Mouse (Mus musculus) left cerebral cortex, postnatal 14 days (tissue): Measurements from ENCODE around the gene Eif4e2. TPM values are rescaled to one million over a fixed set of nuclear protein-coding genes. Genes with fewer than 3 reads are reported as not detected.
A peak's percentile ranks its signal among the peaks of the same experiment; 100 is the strongest.

Source experiments
- DNase-seq, 2 experiments: peaks; one replicate each; pipeline ENCODE4 v3.0.0; 2021 to 2022; ENCODE audit warnings: low spot score in 2 of 2, mixed read lengths in 1 of 2
- intact Hi-C: fragments of 180-260 bp; cut with DNase I; formaldehyde crosslinking; loops from one replicate; pipeline ENCODE4 v1.15.1; 2025
- total RNA-seq, 2 experiments: library from RNA; stranded (reverse); gene quantifications; 2 replicates each; pipeline ENCODE4 v1.2.3; 2021

Eif4e2 gene
- total RNA-seq, 2 experiments from 2014 or later: 72.7 to 75.0 TPM

DNA sequence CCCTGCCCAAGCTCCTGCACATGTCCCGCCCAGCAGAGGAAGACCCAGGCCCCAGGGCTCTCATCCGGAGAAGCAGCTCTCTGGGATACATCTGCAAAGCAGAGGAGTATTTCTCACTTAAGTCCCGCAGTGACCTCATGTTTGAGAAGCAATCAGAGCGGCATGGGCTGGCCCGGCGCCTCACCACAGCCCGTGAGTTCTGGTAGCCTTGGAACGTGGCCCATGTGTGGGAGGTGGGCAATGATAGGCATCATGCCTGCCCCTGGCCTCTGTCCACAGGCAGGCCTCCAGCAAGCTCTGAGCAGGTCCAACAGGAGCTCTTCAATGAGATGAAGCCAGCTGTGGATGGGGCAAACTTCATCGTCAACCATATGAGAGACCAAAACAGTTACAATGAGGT is 16.4 kb upstream of the Eif4e2 start:
- intact Hi-C loops: no loop called here
- DNase-seq: no peak

DNA sequence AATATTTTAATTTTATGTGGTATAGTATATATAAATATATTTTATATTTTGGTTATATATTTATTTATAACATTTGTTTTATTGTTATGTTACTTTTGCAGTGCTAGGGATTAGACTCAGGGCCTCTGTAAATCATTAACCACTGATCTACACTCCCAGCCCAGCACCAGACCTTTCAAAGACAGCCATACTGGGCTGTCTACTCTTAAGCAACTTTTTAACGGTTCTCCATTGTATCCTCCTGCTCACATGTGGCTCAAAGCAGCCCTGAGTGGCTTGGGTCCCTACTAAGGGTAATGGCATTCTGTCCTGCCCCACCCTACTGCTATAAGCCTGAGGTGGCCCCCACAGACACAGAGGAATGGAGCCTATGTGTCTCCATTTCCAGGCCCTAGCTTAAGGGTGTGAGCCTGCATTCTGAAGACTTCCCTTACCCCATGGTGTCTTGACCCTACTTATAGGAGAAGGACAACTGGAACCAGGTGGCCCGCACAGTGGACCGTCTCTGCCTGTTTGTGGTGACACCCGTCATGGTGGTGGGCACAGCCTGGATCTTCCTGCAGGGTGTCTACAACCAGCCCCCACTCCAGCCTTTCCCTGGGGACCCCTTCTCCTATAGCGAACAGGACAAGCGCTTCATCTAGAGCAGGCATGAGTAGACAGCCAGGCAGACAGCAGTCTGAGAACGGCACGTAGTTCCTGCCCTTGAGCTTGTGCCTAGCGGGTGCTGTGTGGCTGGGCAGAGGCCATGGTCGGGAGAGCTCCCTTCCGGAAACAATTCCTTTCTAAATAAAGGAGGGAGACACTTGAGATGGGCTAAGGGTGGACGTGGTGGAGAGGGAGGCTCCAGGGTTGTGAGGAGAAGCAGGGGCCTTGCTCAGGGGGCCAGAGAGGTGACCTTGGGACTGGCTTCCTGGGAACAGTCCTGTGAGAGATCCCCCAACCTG is 15.3 kb upstream of the Eif4e2 start:
- no peak for DNase-seq
- intact Hi-C loops: no loop called here

DNA sequence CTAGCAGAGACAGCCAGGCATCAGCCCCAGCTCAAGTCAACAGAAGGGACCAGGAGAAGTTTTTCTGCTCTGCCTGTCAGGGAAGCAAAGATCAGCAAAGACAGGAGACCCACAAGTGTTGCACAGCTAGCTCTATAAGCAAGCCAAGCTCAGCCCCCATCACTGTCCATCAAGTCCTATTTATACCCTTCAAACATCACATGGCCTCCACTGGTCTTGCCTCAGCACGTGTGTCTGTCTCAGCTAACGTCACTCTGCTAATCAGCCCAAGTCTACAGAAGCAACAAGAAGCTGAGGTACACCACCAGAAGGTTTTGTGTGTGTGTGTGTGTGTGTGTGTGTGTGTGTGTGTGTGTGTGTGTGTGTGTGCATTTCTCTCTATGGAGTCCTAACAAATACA is 12.9 kb upstream of the Eif4e2 start:
- DNase-seq: no peak
- intact Hi-C loops: no loop called here

DNA sequence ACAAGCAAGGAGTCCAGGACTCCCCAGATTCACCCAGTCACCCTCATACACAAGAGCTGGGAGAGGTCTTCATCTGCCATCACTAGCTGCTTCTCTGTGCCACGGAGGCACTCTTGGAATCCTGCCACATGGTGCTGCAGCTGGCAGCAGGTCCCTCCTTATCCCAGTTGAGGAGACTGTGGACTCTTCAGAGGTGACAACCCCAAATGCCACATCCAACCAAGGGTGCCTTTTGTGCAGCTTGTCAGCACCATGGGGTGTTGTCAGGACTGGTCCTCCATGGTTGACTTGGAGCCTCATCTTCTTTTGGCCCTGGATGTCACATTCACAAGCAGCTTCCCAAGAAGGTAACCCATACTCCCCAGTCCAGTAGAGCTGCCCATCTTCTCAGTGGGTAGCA is 11.9 kb upstream of the Eif4e2 start:
- intact Hi-C loops: no loop called here
- no peak for DNase-seq

- intact Hi-C loops: no loop called here
- no peak for DNase-seq
These were observed 9.9 kb upstream of the Eif4e2 start for GRCm38 (mm10) chr1:87203779-87204178.

- DNase-seq: no peak
- intact Hi-C loops: no loop called here
These were observed 9.2 kb upstream of the Eif4e2 start, which contains the start of gene Chrng for GRCm38 (mm10) chr1:87204465-87204864. Chrng (plus strand) TSS chr1:87204657.

DNA sequence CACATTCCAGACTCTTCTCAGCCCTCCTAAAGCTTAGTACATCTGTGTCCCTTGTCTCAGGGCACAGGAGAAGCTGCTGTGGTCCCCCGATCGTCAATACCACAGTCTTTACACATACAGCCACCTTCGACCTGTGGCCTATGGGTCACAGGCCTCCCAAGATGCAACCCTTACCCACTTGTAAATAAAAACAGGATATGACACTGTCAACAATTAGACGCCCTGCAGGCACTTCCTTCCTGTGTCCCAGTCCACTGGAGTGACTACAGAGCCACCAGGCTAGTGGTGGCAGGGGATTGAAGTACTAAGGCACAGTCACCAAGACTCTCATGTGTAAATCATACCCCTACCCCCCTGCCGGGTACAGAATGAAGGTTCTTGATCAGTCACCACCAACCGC is 8.7 kb upstream of the Eif4e2 start:
- intact Hi-C loops: no loop called here
- DNase-seq: no peak

DNA sequence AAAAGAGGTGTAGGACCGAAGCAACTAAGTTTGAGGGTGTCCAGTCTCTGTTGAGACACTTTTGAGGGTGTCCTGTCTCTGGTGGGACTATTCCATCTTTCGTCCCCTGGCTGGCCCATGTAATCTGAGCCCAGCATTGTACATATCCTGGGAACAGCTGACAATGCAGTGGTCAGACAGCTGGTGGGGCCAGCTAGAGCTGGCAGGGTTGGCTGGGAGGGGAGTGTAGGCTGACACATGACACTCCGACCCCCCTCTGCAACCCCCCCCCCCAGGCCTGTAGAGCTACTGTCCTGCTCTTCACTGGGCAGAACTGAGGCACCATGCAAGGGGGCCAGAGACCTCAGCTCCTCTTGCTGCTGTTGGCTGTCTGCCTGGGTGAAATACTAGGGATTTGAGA is 8.2 kb upstream of the Eif4e2 start:
- DNase-seq: no peak
- intact Hi-C loops: no loop called here

DNA sequence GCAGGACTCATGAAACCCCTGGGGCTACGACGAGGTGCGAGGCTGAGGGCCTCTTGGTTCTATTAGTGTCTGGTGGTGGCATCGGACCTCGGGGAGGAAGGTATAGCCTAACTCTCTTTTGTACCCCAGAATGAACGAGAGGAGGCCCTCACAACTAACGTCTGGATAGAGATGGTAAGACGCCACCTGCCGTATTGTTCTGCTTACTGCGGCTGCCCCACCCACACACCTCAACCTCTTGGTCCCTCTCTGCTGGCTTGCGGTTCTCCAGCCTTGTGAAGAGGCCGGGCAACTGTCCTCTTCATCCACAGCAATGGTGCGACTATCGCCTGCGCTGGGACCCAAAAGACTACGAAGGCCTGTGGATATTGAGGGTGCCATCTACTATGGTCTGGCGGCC is 7.4 kb upstream of the Eif4e2 start:
- intact Hi-C loops: no loop called here

GRCm38 (mm10) chr1:87211431-87211830 is 2.3 kb upstream of the Eif4e2 start:
- no peak for DNase-seq
- intact Hi-C loops: no loop called here

More for the DNA sequence above, 7.4 kb upstream of the Eif4e2 start:
- no peak for DNase-seq

GRCm38 (mm10) chr1:87214748-87215147 is 1.0 kb downstream of the Eif4e2 start:
- intact Hi-C loops: no loop called here
- DNase-seq: no peak

GRCm38 (mm10) chr1:87217938-87218337 is 4.2 kb downstream of the Eif4e2 start:
- intact Hi-C loops: no loop called here
- DNase-seq: peak in 1 of 2 experiments; percentile 16

DNA sequence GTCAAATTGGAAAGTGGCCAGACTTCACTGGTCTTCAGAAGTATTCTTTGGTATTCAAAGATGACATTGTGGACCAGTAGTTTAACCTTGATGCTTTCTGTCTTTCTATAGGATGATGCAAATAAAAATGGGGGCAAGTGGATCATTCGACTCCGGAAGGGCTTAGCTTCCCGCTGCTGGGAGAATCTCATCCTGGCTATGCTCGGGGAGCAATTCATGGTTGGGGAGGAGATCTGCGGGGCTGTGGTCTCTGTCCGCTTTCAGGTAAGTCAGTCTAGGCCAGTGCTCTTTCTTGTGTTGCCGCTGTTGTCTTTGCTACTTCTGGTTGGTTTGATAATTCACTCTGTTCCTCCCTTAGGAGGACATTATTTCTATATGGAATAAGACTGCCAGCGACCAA is 12.0 kb downstream of the Eif4e2 start:
- DNase-seq: no peak
- intact Hi-C loops: loop anchor here (10.0 kb wide), 1 partner anchor 539 kb away; no protein-coding TSS in a partner anchor

DNA sequence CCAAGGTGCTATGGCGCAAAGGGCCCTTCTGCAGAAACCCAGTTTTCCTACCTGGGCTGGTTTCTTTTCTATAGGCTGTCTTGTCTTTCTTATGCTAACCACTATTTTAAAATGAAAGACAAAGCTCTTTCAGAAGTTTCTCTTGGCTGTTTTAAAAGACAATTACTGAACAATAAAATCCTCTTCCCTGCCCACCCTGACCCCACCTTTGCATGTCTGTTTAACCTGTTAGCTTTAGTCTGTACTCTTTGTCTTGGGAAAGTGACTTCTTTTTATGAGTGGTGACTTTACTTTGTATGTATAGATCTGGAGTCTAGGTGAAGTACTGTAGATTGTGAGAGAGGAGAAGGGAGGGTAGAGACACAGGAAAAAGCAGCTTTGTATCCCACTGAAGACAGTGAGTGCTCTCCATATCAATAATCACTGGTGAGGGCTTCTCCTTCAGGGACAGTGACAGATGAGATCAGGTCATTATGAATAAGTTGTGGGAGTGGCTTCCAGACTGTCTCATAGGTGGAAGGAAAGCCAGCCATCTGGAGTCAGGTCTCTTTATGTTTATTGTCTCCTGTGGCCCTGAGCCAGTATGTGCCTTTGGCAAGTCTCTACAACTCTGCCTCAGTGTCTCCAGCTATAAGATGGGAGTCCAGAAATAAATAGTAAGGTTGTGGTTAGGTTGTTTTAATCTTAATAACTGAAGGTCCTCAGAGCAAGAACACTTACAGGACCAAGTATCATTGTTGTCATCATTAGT is 12.9 kb downstream of the Eif4e2 start:
- intact Hi-C loops: loop anchor here (10.0 kb wide), 1 partner anchor 538 kb away; no protein-coding TSS in a partner anchor
- DNase-seq: no peak

DNA sequence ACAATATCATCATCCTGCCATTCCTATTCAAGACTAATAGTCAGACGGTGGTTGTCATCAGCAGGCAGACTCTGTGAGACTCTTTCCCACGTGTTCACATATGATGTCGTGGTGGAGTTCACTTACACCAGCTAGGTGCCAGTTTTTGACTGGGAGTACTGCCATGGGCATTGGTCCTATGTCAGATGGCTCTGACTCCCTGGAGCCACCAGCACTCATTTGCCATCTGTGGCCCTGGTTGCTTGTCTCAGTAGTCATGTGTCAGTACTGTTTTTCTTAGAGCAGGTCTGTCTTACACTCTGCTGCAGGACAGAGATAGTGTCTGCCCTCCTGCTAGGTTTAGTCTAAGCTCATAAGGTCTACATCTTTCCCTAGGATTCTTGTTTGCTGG is 13.4 kb downstream of the Eif4e2 start:
- intact Hi-C loops: loop anchor here (10.0 kb wide), 1 partner anchor 538 kb away; no protein-coding TSS in a partner anchor
- no peak for DNase-seq

GRCm38 (mm10) chr1:87230606-87231005 is 16.9 kb downstream of the Eif4e2 start:
- intact Hi-C loops: no loop called here
- no peak for DNase-seq

- intact Hi-C loops: no loop called here
- DNase-seq: no peak
These were observed 18.5 kb downstream of the Eif4e2 start for GRCm38 (mm10) chr1:87232197-87232596.

DNA sequence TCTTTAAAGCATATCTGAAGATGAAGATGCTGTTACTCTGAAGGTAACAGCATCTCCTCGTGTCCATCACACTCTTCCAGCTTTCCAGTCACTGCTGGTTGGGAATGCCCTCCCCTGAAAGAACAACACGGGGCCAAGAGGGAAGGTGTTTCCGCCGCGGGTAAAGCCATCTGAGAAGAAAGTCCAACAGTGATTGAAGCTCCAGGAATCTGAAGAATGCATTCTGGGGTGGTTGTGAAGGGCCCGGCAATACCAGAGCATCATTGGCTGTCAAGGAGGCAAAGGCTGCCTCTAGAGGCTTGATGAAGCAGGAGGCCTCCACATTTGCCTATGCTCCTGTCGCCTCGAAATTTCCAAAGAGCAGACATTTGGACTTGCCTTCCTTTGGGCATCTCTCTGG is 25.3 kb downstream of the Eif4e2 start:
- DNase-seq: no peak
- intact Hi-C loops: no loop called here

GRCm38 (mm10) chr1:87243021-87243420 is 29.3 kb downstream of the Eif4e2 start:
- intact Hi-C loops: loop anchor here (10.0 kb wide), 1 partner anchor 172 kb away; no protein-coding TSS in a partner anchor

DNA sequence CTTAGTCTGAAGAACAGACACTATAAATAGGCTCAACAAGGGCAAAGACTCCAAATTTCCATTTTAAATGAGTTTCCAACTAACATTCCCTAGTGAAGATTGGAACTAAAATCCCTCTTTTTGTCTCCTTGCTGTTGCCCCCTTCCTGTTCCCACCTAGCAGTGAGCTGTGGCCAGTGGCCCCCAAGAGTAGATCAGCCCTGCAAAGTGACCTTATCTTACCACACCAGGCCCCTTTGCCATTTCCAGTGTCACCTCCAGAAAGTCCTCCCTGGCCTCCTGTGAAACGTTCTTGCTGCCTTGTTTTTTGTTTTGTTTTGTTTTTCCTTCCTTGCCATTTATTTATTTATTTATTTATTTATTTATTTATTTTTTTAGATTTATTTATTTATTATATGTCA is 31.7 kb downstream of the Eif4e2 start:
- intact Hi-C loops: loop anchor here (5.0 to 10.0 kb wide), 2 partner anchors 47 to 169 kb away; no protein-coding TSS in a partner anchor
- DNase-seq: no peak

More at GRCm38 (mm10) chr1:87243021-87243420, 29.3 kb downstream of the Eif4e2 start:
- DNase-seq: no peak
